Mouse (Mus musculus): Measurements from ENCODE around the gene Cdc6.

Gene Cdc6

DNA sequence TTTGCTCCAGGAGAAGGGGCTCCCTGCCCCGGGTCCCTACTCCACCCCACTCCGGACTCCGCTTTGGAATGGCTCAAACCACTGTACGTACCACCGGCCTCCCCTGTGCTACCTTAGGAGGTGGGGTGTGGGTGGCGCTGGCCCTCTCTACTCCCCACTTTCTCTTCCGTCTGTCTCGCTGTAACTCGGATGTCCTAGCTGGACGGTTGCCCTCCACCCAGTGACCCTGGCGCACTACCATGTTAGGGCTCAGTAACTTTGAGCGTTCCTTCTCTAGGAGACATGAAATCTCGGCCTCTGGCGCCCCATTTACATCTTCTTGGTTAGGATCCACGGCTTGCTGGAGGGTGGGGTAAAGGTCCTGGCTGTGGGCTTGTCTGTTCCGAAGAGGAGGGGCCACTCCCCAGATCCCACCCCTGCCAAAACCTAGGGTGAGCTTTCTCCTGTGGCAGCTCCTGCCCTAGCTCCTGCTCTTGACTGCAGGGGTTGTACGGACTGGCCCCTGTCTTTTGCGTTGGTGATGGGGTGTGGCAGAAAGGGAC is 53.5 kb downstream of the Cdc6 start:
- DNase-seq (ENCODE audit: low spot score in 2 of 2), result no peak

DNA sequence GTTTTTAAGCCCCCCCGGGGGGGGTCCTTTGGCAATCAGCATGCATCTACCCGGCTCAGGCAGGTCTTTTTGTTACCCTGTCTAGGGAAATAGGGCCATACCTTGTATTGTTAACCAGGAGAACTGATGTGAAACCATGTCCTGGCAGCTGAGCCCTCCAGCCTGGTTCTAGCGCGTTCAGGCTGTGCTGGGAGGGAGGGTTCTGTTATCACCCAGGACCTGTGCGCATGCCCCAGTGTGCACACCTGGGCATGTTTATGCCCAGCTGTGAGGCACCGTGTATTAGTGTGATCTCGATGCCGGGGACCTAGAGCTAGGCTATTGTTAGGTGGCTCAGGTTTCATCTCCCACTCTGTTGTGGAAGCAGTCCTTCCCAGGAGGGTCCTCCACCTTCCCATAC is 54.2 kb downstream of the Cdc6 start:
- no peak for DNase-seq (ENCODE audit: low spot score in 2 of 2)

DNA sequence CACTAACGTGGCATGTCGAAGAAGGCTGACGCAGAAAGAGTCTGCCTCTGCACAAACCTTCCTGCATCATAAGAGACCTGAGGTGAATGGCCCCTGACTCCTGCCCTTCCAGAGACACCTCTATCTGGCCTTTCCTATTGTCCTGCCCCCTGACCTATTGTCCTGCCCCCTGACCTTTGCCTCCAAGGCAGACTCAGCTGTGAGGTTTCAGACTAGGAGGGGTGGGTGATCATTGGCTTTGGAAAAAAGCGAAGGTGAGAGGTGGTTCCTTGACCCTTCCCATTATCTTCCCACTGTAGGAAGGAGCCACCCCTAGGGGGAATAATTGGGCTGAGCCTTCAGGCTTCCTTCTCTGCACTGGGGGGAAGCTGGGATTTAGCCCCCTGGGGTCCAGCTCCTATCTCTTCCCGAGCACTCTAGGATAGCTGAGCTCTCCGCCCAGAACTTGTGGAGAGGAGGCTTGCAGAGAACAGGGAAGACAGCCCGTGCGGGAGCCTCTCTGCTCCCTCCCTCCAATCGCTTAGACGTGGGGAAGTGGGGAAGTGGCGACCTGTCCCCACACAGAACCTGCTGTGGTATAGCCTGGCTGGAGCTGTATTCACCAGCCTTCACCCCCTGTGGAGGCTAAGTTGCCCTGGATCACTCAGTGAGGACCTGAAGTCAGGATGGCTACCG is 55.0 kb downstream of the Cdc6 start:
- no peak for DNase-seq (ENCODE audit: low spot score in 2 of 2)

DNA sequence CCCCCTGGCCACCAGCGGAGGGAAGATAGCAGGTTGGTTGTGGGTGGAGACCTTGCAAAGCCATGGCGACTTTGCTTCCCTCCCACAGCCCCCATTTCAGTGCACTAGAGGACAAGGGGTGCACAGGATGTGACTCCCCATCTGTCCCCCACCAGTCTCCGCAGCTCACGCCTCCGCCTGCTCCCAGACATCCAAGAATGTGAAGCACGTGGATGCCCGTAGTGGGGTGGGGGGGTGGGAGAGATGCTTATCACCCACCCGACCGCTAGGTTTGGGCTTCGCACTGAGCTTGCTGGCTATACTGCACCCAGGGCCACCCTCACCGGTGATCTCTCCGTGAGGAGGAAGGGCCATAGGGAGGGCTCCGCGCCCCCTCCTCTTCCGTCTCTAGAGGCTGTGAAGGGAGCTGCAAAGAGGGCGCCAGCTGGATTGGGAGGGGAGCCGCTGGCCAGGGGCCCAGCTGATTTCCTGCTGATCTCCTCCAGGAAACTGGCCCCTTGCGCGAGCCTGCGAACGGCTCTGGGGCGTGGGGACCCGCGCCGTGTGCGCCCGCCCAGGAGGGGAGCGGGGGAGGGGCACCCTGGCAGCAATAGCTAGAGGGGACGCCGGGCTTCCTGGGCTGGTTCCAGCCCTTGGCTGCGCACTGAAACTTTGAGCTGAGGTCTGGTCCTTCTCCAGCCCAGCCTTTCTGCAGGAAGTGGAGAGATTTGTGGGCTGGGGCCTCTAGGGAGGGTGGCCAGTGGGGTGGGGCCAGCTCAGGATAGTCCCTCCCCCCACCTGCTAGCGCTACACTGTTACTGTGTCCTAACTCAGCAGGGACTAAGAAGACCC is 55.8 kb downstream of the Cdc6 start:
- DNase-seq (ENCODE audit: low spot score in 2 of 2), result peak; percentile 63 to 68

DNA sequence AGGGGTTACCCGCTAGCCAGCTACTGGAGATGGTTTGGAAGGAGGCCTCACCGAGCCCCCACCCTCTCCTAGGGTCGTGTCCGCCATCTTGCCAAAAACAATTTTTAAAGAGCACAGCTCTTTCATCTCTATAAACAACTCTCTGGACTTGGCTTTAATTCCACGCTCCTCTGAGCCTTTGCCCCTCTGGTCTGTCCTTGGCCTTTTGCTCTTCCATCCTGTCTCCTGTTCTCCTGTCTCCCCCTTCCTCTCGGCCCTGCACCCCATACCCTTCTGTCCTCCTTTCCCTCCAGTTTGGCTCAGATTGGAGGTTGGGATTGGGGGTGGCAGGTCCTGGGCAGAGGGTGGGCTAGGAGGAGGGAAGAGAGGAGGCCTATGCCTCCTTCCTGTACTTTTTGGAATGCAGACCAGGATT is 56.6 kb downstream of the Cdc6 start:
- no peak for DNase-seq (ENCODE audit: low spot score in 2 of 2)

DNA sequence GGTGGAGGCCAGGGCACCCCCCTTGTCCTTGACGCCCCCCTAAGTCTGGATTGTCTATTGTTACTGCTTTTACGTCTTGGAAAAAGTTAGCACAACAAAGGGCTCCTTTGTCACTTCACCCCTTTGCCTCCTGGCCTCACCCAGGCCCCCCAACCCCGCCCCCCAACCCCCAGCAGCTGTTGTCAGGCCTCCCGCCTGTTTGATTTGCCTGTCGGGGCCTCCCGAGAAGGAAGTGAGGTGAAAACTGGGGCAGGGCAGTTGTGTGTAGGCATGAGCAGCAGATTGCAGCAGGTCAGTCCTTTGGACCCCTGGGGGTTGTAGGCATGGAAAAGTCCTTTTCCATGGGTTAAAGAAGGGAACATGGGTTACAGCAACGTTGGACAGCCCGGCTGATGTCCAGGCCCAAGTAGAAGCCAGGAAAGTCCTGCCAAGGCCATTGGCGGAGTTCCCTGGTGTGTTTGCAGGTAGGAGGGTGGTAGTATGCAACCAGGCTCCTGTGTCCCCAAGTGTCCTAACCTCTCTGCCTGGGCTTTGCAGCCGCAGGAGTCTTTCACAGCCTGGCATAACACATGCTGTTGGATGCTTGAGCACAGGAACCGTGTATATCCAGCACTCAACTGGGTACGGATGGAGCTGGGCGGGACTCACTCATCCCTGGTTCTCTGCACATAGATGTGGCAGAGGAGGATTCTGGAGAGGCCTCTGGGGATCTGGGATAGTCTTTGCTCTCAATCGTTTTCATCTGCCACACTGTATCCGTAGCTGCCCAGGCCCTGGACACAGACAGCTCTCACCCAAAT is 57.2 kb downstream of the Cdc6 start:
- no peak for DNase-seq (ENCODE audit: low spot score in 2 of 2)

DNA sequence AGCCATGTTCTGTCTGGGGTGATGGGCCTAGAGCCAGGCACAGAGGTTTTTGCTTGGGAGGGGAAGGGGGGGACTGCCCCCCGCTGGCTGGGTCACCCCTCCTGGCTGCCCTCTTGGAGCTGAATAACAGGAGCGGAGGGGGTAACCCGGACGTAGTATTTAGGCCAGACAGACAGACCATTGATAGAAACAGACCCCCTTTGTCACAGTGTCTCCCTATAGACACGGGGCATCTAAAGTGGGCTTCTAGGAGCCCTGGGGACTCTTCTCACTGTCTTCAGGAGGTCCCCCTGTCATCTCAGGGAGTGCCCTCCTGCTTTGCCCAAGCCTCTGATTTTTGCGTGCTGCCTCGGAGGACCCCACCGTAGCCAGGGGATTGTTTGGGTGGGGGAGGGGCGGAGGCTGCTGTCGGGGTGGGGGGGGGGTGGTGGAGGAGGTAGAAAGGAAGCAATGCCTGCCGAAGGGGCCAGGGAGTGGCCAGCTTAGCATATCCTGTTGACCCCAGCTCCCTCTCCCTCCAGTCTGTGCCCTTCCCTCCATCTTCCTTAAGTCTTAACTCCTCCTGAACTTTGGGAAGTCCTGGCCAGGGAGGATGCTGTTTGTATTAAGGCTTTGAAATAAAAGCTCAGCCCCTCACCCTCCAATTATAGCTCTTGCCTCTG is 57.9 kb downstream of the Cdc6 start:
- DNase-seq (ENCODE audit: low spot score in 2 of 2), result no peak

DNA sequence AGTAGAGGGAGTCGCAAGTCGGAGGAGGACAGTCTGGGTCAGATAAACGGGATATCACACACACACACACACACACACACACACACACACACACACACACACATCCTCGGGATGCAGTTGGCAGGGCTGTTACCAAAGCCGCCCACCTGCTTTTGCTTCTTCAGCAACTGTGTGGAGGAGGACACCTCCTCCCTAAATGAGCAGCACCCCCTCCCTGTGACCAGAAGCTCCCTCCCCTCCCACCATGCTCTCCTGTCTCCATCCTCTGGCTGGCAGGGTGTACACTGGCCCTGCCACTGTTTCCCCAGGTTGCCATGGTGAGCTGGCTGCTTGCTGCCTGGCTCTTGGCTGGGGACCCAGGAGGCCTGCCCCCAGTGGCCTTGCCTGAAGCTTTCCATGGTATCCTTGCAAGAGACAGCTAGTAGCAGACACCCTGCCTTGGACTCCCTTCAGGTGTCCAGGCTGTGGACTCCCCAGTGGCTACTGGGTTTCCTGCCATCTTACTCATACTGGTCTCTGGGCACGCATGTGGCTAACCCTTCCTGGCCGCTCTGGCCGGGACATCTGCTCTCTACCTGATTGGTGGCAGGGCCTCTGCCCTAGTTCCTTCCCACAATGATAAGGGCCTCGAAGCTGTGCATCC is 59.0 kb downstream of the Cdc6 start:
- DNase-seq (ENCODE audit: low spot score in 2 of 2), result no peak

DNA sequence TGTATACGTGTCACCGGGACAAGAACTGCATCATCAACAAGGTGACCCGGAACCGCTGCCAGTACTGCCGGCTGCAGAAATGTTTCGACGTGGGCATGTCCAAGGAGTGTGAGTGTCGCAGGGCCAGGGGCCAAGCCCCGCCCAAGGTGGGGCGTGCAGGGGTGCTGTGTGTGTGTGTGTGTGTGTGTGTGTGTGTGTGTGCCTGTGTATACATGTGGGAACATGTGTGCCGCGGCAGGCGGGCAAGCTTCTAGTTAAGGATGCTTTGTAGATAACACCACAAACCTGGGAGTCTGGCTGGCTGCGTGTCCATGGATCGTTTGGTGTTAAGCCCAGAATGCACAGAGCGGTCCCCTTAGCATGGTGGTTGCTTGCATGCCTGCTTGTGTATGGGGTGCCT is 60.5 kb downstream of the Cdc6 start:
- no peak for DNase-seq (ENCODE audit: low spot score in 2 of 2)

DNA sequence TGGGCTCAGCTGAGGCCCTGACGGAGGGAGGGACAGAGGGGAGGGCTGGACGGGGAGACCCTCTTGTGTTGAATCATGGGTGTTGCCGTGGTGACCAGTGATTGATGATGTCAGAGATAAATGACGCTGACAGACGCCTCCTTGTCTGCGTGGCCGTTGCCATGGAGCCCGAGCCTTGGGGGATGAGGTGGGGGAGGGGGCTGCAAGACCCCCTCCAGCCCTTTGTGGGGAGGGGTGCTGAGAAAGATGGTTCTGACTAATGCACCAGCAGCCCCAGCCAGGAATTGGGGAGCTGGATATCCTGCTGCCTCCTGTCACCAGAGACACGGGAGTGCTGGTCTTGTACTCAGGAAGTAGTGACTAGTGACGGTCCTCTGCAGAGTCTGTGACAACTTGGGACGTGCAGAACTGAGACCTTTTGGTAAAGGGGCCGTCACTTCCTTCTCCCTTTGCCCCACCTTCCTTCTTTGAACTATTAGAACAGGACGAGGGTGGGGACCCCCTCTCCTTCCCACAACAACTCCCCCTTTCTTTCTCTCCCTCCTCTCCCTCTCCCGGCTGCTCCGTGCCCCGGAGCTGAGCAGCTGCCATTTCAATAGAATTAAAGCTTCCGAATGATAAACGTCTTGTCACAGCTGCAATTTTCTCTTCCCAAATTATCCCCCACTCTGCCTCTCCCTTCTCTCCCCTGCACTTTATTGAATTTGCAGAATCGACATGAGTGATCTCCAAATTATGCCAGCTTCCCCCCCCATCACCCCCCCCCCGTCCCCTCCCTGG is 61.3 kb downstream of the Cdc6 start:
- no peak for DNase-seq (ENCODE audit: low spot score in 2 of 2)

DNA sequence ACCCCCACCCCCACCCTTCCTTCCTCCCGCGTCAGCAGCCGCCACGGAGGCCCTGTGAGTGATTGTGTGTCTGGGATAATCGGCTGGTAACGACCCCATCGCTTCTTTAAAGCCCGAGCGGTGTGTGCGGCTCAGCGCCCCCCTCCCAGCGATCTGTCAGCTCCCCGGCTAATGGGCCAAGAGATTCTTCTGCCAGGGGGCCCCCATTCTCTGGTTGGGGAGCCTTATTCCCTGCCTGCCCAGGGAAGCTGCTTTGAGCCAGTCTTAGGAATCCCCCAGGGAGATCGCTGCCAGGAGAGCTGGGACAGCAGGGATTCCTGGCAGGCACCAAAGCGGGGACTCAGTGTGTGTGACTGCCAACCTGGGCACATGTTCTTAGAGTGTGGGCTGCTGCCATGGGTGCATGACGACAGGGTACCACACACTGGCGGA is 61.9 kb downstream of the Cdc6 start:
- DNase-seq (ENCODE audit: low spot score in 2 of 2), result no peak

DNA sequence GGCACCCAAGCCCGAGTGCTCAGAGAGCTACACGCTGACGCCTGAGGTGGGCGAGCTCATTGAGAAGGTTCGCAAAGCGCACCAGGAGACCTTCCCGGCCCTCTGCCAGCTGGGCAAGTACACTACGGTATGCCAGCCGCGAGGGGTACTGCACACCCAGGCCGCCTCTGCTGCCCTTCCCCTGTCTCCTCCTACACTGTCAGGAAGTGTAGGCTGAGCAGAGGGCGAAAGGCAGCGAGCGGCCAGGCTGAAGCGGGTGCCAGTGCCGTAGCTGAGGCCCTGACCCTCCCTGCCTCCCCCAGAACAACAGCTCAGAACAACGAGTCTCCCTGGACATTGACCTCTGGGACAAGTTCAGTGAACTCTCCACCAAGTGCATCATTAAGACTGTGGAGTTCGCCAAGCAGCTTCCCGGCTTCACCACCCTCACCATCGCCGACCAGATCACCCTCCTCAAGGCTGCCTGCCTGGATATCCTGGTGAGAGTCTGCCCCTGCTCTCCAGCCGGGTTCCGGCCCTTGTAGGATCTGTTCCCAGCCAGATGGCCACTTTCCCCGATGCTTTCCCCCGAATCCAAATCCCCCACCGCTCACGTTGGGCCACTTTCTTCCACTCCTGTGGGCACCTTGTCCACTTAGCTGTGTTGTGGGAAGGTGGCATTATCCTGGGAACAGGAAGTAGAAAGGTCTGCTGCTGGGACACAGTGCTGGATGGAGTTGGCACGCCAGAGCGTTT is 62.8 kb downstream of the Cdc6 start:
- no peak for DNase-seq (ENCODE audit: low spot score in 2 of 2)

DNA sequence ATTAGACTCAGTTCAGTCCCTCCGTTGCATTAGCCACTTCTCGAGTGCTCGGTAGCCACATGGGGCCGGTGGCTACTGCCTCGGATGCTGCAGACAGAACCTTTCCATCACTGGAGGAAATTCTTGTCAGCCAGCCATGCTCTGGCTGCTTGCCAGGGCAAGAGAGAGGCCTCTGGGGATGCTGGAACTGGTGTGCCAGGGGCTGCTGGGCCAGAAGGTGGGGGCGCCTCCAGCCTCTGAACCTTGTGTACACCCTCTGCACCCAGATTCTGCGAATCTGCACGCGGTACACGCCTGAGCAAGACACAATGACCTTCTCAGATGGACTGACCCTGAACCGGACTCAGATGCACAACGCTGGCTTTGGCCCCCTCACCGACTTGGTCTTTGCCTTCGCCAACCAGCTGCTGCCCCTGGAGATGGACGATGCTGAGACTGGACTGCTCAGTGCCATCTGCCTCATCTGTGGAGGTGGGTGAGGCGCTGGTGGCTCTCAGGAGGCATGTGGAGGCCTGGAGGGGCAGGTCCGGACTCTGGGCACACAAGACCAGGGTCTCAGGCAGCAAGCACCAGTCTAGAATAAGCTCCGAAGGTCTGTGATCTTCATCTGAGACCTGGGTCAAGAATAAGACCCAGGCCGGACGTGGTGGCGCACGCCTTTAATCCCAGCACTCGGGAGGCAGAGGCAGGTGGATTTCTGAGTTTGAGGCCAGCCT is 63.9 kb downstream of the Cdc6 start:
- no peak for DNase-seq (ENCODE audit: low spot score in 2 of 2)

DNA sequence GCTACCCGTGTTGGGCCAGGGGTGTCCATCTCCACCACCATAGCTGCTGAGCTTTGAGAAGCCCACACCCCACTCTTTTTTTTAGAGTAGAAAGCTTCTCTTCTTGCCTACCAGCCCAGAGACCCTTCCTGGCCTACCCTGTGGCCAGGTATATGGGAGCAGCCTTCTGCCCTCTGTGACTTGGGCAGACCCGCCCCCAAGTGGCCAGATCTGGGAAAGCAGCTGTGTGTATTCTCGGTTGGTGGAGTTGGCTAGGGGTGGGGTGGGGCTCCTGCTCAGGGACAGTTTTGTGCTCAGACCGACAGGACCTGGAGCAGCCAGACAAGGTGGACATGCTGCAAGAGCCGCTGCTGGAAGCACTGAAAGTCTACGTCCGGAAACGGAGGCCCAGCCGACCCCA is 64.6 kb downstream of the Cdc6 start:
- DNase-seq (ENCODE audit: low spot score in 2 of 2), result peak; percentile 77 to 80

DNA sequence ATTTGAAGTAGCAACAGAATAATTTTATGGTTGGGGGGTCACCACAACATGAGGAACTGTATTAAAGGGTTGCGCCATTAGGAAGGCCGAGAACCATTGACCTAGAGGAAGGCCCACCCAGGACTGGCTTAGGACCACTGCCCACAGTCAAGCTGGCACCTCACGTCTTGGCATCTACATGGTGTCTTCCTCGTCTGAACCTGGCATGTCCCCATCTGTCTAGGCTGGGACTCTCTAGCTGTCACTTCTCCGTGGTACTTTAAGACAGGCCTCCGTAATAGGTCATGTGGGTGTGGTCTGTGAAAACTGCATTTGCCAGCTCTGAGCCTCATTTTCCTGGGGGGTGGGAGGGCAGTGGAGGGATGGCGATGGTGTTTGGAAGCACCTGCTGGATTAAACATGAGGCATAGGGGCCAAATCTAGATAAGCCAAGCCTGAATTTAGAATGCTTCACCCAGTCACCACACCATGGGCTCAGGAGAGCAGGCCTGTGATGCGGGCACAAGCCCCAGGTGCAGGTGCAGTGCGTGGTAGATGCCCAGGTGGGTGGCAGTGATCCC is 65.3 kb downstream of the Cdc6 start:
- DNase-seq (ENCODE audit: low spot score in 2 of 2), result no peak

Data from spleen, postnatal 36 days (tissue).